Mouse (Mus musculus): ENCODE data around the gene Olfr181. TPM values are rescaled to one million over a fixed set of nuclear protein-coding genes. Genes with fewer than 3 reads are reported as not detected.

Olfr181 gene
- polyA plus RNA-seq (2015; fragmentation: Nextera tagmentation; extraction: Ambion mirVana): not detected in 2 replicates

DNA sequence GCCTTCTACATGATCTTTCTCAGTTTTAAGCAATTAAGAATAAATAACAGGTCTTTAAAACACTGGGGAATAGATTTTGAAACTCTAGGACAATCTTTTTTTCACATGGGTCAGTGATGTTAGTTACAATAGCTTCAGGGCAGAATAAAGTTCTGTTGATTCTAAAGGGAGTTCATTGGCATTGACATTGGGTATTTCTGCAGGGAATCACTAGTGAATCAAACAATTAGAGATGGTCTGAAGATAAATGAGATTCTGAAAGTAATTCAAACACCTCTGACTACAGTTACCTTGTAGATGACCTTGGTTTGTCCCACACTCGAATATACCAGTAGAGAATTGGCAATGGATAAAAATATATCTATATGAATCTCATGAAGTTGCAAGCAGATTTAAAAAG, at the start of gene Olfr181:
Gene Olfr181 (minus strand): TSS at position 101 of the 400 bp plus-strand sequence.
- H3K36me3 ChIP-seq (ENCODE audit: control insufficient read depth, insufficient read depth): no peaks in the 10 kb centered on the region
- H3K4me3 ChIP-seq (ENCODE audit: low read depth, low read length): no peak within 1 kb of the TSS
- no peak for ATAC-seq
- H3K9me3 ChIP-seq (ENCODE audit: control insufficient read depth): no peaks in the 10 kb centered on the region
- H3K4me2 ChIP-seq (replicated peaks; ENCODE audit: low read depth): no peak within 1 kb of the TSS
- no peak within 1 kb of the TSS for H3K9ac ChIP-seq (ENCODE audit: low read depth, low read length)
- no peak for TF ChIP-seq CTCF (IDR thresholded peaks at IDR 0.05; ENCODE audit: low read depth)
- 54% methylated on average over 1 of the region's 1 CpGs for WGBS
- no peaks in the 10 kb centered on the region for H3K4me1 ChIP-seq (replicated peaks; ENCODE audit: control insufficient read depth, insufficient read depth, low read length)
- H3K27ac ChIP-seq (ENCODE audit: low read depth, low read length): no peak within 1 kb of the TSS
- H3K27me3 ChIP-seq (replicated peaks; ENCODE audit: control insufficient read depth, insufficient read depth, low read length): no peaks in the 10 kb centered on the region

DNA sequence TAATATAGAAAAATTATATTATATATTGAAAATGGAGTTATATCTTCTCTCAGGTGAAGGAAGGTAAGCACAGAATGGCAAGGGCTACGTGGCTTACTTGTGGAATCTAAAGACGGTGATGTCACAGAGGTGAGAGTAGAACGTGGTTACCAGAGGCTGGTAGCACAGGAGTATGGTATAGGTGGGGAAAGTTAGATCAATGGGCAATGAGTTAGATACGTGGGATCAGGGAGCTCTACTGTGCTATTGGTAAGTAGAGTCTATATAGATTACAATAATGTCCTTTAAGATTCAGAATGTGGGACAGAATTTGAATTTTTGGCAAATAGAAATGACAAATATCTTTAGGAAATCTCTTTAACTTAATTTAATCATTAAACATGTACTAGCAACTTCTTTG, 737 bp upstream of the Olfr181 start, which contains the start of gene Olfr180:
Gene Olfr180 (minus strand): TSS at position 101 of the 400 bp plus-strand sequence.
- no peak within 1 kb of the TSS for H3K4me3 ChIP-seq (ENCODE audit: low read depth, low read length)
- no peak within 1 kb of the TSS for H3K9ac ChIP-seq (ENCODE audit: low read depth, low read length)
- H3K9me3 ChIP-seq (ENCODE audit: control insufficient read depth): no peaks in the 10 kb centered on the region
- no peak within 1 kb of the TSS for H3K4me2 ChIP-seq (replicated peaks; ENCODE audit: low read depth)
- H3K27ac ChIP-seq (ENCODE audit: low read depth, low read length): no peak within 1 kb of the TSS
- H3K36me3 ChIP-seq (ENCODE audit: control insufficient read depth, insufficient read depth): no peaks in the 10 kb centered on the region
- WGBS: 76% methylated on average over 4 of the region's 4 CpGs
- H3K4me1 ChIP-seq (replicated peaks; ENCODE audit: control insufficient read depth, insufficient read depth, low read length): no peaks in the 10 kb centered on the region
- ATAC-seq: no peak
- H3K27me3 ChIP-seq (replicated peaks; ENCODE audit: control insufficient read depth, insufficient read depth, low read length): no peaks in the 10 kb centered on the region
- no peak for TF ChIP-seq CTCF (IDR thresholded peaks at IDR 0.05; ENCODE audit: low read depth)

DNA sequence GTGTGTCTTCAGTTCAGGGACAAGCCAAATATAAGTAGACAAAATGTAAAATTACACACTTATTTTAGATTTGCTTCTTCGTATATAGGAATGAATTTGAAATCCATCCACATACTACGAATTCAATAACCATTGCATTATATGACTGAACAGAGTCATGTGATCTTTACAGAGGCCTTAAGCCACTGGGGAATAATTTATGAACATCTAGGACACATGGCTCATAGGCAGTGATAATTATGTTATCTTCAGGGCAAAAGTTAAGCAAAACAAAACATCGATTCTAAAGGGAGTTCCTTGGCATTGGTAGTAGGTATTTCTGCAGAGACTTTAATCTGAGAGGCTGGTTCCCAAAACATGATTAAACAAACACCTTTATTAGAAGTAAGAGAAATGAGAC, 36.6 kb downstream of the Olfr181 start, which contains the start of gene Olfr178:
Gene Olfr178 (minus strand): TSS at position 101 of the 400 bp plus-strand sequence.
- H3K4me3 ChIP-seq (ENCODE audit: low read depth, low read length): no peak within 1 kb of the TSS
- WGBS: 81% methylated on average over 3 of the region's 3 CpGs
- H3K4me2 ChIP-seq (replicated peaks; ENCODE audit: low read depth): no peak within 1 kb of the TSS
- H3K9me3 ChIP-seq (ENCODE audit: control insufficient read depth): no peaks in the 10 kb centered on the region
- no peaks in the 10 kb centered on the region for H3K36me3 ChIP-seq (ENCODE audit: control insufficient read depth, insufficient read depth)
- H3K27me3 ChIP-seq (replicated peaks; ENCODE audit: control insufficient read depth, insufficient read depth, low read length): no peaks in the 10 kb centered on the region
- H3K4me1 ChIP-seq (replicated peaks; ENCODE audit: control insufficient read depth, insufficient read depth, low read length): no peaks in the 10 kb centered on the region
- no peak within 1 kb of the TSS for H3K9ac ChIP-seq (ENCODE audit: low read depth, low read length)
- no peak within 1 kb of the TSS for H3K27ac ChIP-seq (ENCODE audit: low read depth, low read length)
- no peak for TF ChIP-seq CTCF (IDR thresholded peaks at IDR 0.05; ENCODE audit: low read depth)
- ATAC-seq: no peak

DNA sequence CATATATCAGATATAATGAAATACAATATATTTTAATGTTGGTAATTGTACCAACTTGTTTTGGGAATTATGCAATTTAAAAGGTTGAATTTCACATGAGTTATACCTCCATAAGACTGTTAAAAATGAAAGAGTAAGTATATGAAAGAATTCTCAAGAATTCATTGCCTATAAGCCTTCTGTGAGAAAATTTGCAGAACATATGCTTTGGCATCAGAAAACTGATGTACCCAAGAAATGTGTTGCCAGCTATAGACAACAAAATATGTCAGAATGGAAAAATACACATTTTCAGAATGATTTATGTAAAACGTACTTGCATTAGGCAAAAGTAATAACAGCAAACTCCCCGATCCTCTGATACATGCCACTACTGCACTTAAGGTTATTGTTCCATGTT, 44.1 kb downstream of the Olfr181 start:
- no peak for TF ChIP-seq CTCF (IDR thresholded peaks at IDR 0.05; ENCODE audit: low read depth)
- 96% methylated on average over 2 of the region's 2 CpGs for WGBS

More for the DNA sequence above, 44.1 kb downstream of the Olfr181 start:
- no peak for ATAC-seq
- Histone ChIP-seq H3K4me2 (replicated peaks; ENCODE audit: low read depth) (no peak overlapping the region), H3K27me3 (replicated peaks; ENCODE audit: control insufficient read depth, insufficient read depth, low read length) (no peaks in the 10 kb centered on the region), H3K9me3 (ENCODE audit: control insufficient read depth) (no peaks in the 10 kb centered on the region), H3K4me1 (replicated peaks; ENCODE audit: control insufficient read depth, insufficient read depth, low read length) (no peaks in the 10 kb centered on the region), H3K4me3 (ENCODE audit: low read depth, low read length) (no peak overlapping the region), H3K9ac (ENCODE audit: low read depth, low read length) (no peak overlapping the region), H3K36me3 (ENCODE audit: control insufficient read depth, insufficient read depth) (no peaks in the 10 kb centered on the region), H3K27ac (ENCODE audit: low read depth, low read length) (no peak overlapping the region)

Other genes with a start within 250 kb of the Olfr181 start
- gene Gpr15, start 209.7 kb downstream of the Olfr181 start, polyA plus RNA-seq (2015; fragmentation: Nextera tagmentation; extraction: Ambion mirVana): 0.20 and 0.34 TPM in 2 replicates
- gene Cldnd1, start 200.8 kb downstream of the Olfr181 start, polyA plus RNA-seq (2015; fragmentation: Nextera tagmentation; extraction: Ambion mirVana): 86.0 and 86.1 TPM in 2 replicates
- gene Olfr172, start 165.6 kb downstream of the Olfr181 start, polyA plus RNA-seq (2015; fragmentation: Nextera tagmentation; extraction: Ambion mirVana): not detected in 2 replicates
- gene Olfr173, start 128.5 kb downstream of the Olfr181 start, polyA plus RNA-seq (2015; fragmentation: Nextera tagmentation; extraction: Ambion mirVana): not detected in 2 replicates
- gene Olfr175-ps1, start 102.0 kb downstream of the Olfr181 start, polyA plus RNA-seq (2015; fragmentation: Nextera tagmentation; extraction: Ambion mirVana): not detected in 2 replicates
- gene Olfr177, start 54.0 kb downstream of the Olfr181 start, polyA plus RNA-seq (2015; fragmentation: Nextera tagmentation; extraction: Ambion mirVana): not detected in 2 replicates
- not detected in 2 replicates for gene Olfr178, start 36.7 kb downstream of the Olfr181 start, polyA plus RNA-seq (2015; fragmentation: Nextera tagmentation; extraction: Ambion mirVana)
- gene Olfr180, start 637 bp upstream of the Olfr181 start, polyA plus RNA-seq (2015; fragmentation: Nextera tagmentation; extraction: Ambion mirVana): not detected in 2 replicates
- gene Olfr183, start 66.6 kb upstream of the Olfr181 start, polyA plus RNA-seq (2015; fragmentation: Nextera tagmentation; extraction: Ambion mirVana): not detected in 2 replicates
- not detected in 2 replicates for gene Olfr186, start 101.5 kb upstream of the Olfr181 start, polyA plus RNA-seq (2015; fragmentation: Nextera tagmentation; extraction: Ambion mirVana)
- not detected in 2 replicates for gene Olfr187, start 111.0 kb upstream of the Olfr181 start, polyA plus RNA-seq (2015; fragmentation: Nextera tagmentation; extraction: Ambion mirVana)
- gene Olfr190, start 149.2 kb upstream of the Olfr181 start, polyA plus RNA-seq (2015; fragmentation: Nextera tagmentation; extraction: Ambion mirVana): 0.03 and 0.07 TPM in 2 replicates
- not detected in 2 replicates for gene Olfr191, start 161.1 kb upstream of the Olfr181 start, polyA plus RNA-seq (2015; fragmentation: Nextera tagmentation; extraction: Ambion mirVana)
- gene Olfr193, start 183.1 kb upstream of the Olfr181 start, polyA plus RNA-seq (2015; fragmentation: Nextera tagmentation; extraction: Ambion mirVana): not detected in 2 replicates
- gene Olfr194, start 192.3 kb upstream of the Olfr181 start, polyA plus RNA-seq (2015; fragmentation: Nextera tagmentation; extraction: Ambion mirVana): not detected in 2 replicates
- not detected in 2 replicates for gene Olfr195, start 218.3 kb upstream of the Olfr181 start, polyA plus RNA-seq (2015; fragmentation: Nextera tagmentation; extraction: Ambion mirVana)
- gene Olfr196, start 241.7 kb upstream of the Olfr181 start, polyA plus RNA-seq (2015; fragmentation: Nextera tagmentation; extraction: Ambion mirVana): not detected in 2 replicates

Data from intestine, postnatal 0 days (tissue).